Mouse (Mus musculus): ENCODE measurements at regions not wholly inside any gene's neighbourhood (a gene's known extent, or its start where the extent isn't known, plus 50 kb on each side); places are given as distances from the start of the nearest gene placed in this dataset.

GRCm38 (mm10) chr2:133432141-133432813 lies 119.7 kb upstream of the Bmp2 start:
- no peak for TF ChIP-seq POLR2A (IDR thresholded peaks at IDR 0.05; ENCODE audit: extremely low read depth, insufficient read depth, low read length)
- no peak for TF ChIP-seq CTCF (IDR thresholded peaks at IDR 0.05; ENCODE audit: extremely low read depth, insufficient read depth, low read length)
